Mouse (Mus musculus) thymus, postnatal 10 days (tissue): ENCODE measurements at regions not wholly inside any gene's neighbourhood (a gene's known extent, or its start where the extent isn't known, plus 50 kb on each side); places are given as distances from the start of the nearest gene placed in this dataset.

Experiments
- DNase-seq, 2 experiments: peaks; one replicate each; pipeline ENCODE4 v3.0.0; 2021; ENCODE audit warnings: low spot score in 2 of 2

DNA sequence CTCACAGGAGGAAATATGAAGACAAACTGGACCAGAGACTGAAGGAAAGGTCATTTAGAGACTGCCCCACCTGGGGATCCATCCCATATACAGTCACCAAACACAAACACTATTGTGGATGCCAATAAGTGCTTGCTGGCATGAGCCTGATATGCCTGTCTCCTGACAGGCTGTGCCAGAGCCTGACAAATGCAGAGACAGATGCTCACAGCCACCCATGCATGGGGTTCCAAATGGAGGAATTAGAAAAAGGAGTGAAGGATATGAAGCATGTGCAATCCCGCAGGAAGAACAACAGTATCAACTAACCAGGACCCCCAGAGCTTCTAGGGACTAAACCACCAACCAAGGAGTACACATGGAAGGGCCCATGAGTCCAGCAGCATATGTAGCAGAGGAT, 505.9 kb downstream of the Gm6685 start:
- DNase-seq = no peak

DNA sequence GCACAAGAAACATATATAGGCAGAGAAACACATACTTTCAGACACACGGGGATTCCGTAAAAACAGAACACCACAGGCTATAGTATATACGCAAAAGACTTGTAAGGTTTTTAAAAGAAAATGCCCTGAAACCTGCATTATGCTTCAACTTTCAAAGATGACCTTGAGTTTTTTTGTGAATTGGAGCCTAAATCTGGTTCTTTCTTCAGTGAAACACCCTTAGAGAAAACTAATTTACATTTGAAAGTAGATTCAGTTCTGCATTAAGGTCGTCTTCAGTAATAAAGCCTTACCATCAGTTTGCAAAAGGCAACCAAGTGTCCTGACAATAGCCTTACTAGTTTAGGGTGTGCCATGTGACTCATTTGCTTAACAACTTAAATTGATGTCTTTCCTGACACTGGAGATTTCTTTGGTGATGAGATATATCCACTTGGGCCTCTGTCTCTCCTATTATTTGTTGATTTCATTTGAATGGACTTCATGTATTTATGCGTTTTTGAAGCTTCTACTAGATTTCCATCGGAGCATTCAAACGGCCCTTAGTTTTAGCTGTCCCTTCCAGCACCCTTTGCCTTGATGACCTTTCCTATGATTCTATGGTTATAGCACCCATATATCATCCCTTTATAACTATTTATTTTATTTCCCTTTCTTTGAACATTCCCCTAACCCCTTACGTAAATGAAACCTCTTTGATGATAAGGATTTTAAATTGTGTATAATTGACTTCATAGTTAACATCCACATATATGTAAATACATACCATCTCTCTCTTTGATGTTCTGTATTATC, 539.6 kb downstream of the Gm6685 start:
- no peak for DNase-seq

DNA sequence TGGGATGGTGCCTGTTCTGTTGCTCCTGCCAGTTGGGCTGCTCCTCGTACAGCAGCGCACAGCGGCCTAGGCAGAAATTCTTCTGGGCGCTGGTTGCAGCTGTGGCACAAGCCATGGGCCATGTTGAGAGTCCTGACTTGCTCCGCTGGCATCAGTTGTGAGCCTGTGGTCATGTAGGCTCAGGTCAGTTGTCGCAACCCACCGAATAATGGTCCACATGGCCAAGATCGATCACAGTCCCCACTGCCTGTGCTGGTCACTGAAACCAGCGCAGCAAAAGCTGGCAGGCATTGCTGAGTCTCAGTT, 585.8 kb downstream of the Gm6685 start:
- DNase-seq = no peak

GRCm38 (mm10) chr11:27753212-27753912, 586.3 kb downstream of the Gm6685 start:
- DNase-seq = peak in 1 of 2 experiments; percentile 4

DNA sequence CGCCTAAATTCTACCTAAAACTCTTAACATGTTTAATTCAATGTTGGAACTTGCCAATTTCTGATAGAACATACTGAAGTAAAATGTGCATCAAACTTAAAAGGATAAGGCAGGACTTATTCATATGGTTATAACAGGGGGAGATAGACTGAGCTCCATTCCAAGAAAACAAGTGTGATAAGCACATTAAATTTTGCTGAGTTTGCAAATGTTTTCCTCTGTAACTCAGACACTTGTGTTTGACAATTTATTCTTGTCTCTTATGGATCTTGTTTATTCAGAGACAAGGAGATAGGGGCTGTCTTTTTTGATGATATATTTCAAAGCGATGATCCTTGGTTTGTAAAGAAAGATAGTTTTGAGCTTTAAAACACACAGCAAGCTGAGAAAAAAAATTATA, 613.6 kb downstream of the Gm6685 start:
- no peak for DNase-seq

DNA sequence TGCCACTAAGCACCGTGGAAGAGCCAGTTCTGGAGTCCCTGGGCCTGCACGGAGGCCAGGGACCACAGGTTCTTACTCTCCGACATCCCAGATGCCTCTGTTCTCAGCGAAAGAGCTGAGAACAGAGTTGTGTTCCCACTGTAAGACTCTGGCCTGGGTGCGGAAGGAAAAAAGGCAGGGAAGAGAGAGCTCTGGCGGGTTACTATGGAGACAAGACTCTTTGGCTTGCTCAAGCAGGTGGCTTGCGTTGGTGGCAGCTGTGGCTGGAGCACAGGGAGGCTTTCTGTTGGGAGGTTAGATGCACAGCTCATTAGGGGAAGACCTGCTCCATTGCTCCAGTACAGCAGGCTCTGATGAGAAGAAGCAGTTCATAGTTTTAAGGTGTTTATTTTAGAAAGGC, 618.3 kb downstream of the Gm6685 start:
- DNase-seq = no peak

DNA sequence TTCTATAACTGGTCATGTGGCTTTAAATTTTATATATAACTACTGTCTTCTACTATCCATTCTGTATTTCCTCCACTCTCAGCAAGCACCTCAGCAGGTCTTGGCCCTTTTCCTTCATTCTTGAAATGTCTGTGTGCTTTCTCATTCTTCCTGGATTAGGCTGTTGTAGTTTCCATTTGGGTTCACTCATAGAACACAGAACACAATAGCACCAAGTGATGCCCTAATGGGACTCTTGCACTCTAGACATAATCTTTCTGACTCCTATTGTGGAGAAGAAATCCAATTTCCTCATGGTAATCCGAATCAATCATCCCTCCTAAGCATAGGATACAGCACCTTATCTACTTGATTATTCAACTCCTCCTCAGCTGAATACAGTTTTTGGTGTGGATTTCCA, 667.2 kb downstream of the Gm6685 start:
- no peak for DNase-seq
